Mouse (Mus musculus): ENCODE results near the gene Fen1. TPM values are rescaled to one million over a fixed set of nuclear protein-coding genes. Genes with fewer than 3 reads are reported as not detected.

Gene Fen1
- total RNA-seq, 2 experiments from 2014 or later, result 4.2 to 6.2 TPM

GRCm38 (mm10) chr19:10163896-10164295 is 40.1 kb downstream of the Fen1 start:
- DNase-seq, result no peak
- intact Hi-C loops (cut with DNase I; ENCODE audit: low total_unique reads), result no loop called here

GRCm38 (mm10) chr19:10157725-10158124 is 46.2 kb downstream of the Fen1 start:
- no peak for DNase-seq
- intact Hi-C loops (cut with DNase I; ENCODE audit: low total_unique reads), result no loop called here

GRCm38 (mm10) chr19:10149189-10149588 is 54.8 kb downstream of the Fen1 start:
- intact Hi-C loops (cut with DNase I; ENCODE audit: low total_unique reads), result no loop called here
- DNase-seq, result no peak

Small RNA genes within 50 kb of the gene (microRNA-seq; reads per million reads assigned to microRNA genes)
- 0 reads per million in 2 experiments for gene Mir6993

Other genes starting within 250 kb of the Fen1 start
- 1,000 to 10,000 TPM; 2,162 to 2,185 TPM for gene Fth1, start 223.6 kb downstream of the Fen1 start, total RNA-seq (2021)
- under 1 TPM; 0.29 to 0.41 TPM for gene Best1, start 202.5 kb downstream of the Fen1 start, total RNA-seq (2021)
- 10 to 100 TPM in 1 of 2 experiments, 1 to 10 TPM in 1; 7.4 to 11.6 TPM for gene Rab3il1, start 202.5 kb downstream of the Fen1 start, total RNA-seq (2021)
- 1 to 10 TPM; 5.4 to 6.0 TPM for gene Fads3, start 162.6 kb downstream of the Fen1 start, total RNA-seq (2021)
- gene Fads2, start 102.4 kb downstream of the Fen1 start, total RNA-seq (2021), result 10 to 100 TPM in 1 of 2 experiments, 1 to 10 TPM in 1; 6.7 to 11.1 TPM
- 10 to 100 TPM; 10.5 to 16.5 TPM for gene Fads1, start 21.3 kb downstream of the Fen1 start, total RNA-seq (2021)
- gene Tmem258, start 155 bp downstream of the Fen1 start, total RNA-seq (2021), result 10 to 100 TPM; 92.6 to 96.5 TPM
- gene Myrf, start 36.6 kb upstream of the Fen1 start, total RNA-seq (2021), result under 1 TPM in 1 of 2 experiments, not detected in 1; 0.08 TPM
- 1 to 10 TPM; 6.3 to 7.3 TPM for gene Dagla, start 100.7 kb upstream of the Fen1 start, total RNA-seq (2021)
- gene Syt7, start 184.9 kb upstream of the Fen1 start, total RNA-seq (2021), result 1 to 10 TPM; 2.5 to 2.7 TPM